Mouse (Mus musculus): ENCODE data around the gene Rsbn1l. TPM values are rescaled to one million over a fixed set of nuclear protein-coding genes. Genes with fewer than 3 reads are reported as not detected.

Rsbn1l gene
- polyA plus RNA-seq, 1 experiment from 2014 or later, result 7.2 TPM

DNA sequence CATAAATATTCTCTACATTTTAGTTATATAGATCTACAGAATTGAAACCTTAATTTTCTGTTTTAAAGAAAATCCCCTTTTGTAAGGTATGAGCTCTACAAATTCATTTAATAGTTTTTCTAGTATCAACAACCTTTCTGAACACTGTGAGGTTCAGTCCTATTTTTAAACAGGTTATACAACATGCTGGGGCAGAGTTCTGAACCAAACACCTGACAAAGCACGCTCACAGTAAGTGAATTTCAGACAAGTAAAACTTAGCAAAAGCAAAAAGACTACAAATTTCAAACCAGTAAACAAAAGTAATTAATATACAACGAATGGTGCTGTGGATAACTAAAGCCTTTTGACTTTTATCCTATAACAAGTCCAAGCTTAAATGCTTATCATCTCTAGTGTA is 97.8 kb downstream of the Rsbn1l start:
- no peaks in the 10 kb centered on the region for H3K9me3 ChIP-seq (ENCODE audit: control insufficient read depth, low read length)
- 90% methylated on average over 2 of the region's 2 CpGs for WGBS
- no peak for ATAC-seq (replicated peaks; ENCODE audit: low FRiP score)
- no peaks in the 10 kb centered on the region for H3K27me3 ChIP-seq (ENCODE audit: control insufficient read depth, insufficient read depth, low read length)
- no peak overlapping the region for H3K9ac ChIP-seq (ENCODE audit: low read length)
- H3K4me1 ChIP-seq (replicated peaks; ENCODE audit: control insufficient read depth, insufficient read depth, low read length), result no peaks in the 10 kb centered on the region
- H3K4me2 ChIP-seq (ENCODE audit: low read depth, low read length, severe bottlenecking), result no peak overlapping the region
- no peak overlapping the region for H3K27ac ChIP-seq (ENCODE audit: low read depth, low read length)
- no peak for DNase-seq (ENCODE audit: low spot score)
- H3K4me3 ChIP-seq (ENCODE audit: low read depth, low read length), result no peak overlapping the region
- H3K36me3 ChIP-seq (ENCODE audit: control insufficient read depth, insufficient read depth, low read length), result no peaks in the 10 kb centered on the region

DNA sequence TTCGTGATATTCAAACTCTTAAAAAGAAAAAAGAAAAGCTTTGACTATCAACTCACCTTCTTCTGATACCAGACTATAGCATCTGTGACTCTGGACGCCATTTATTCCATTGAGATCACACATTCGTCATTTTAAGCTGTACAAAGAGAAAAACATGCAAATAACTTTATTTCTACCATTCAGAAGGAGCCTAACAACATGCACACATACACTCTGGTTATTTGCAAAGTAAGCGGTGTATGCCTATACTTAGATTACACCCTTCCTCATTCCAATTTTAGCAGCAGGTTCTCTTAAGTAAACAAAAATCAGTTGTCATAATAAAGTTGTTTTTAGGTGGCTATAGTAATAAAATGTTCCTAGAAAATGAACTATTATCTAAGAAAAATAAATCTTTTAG is 101.1 kb downstream of the Rsbn1l start:
- 90% methylated on average over 4 of the region's 4 CpGs for WGBS
- Histone ChIP-seq H3K9me3 (ENCODE audit: control insufficient read depth, low read length) (no peaks in the 10 kb centered on the region), H3K4me2 (ENCODE audit: low read depth, low read length, severe bottlenecking) (no peak overlapping the region), H3K27me3 (ENCODE audit: control insufficient read depth, insufficient read depth, low read length) (no peaks in the 10 kb centered on the region), H3K36me3 (ENCODE audit: control insufficient read depth, insufficient read depth, low read length) (no peaks in the 10 kb centered on the region), H3K4me3 (ENCODE audit: low read depth, low read length) (no peak overlapping the region), H3K9ac (ENCODE audit: low read length) (no peak overlapping the region), H3K27ac (ENCODE audit: low read depth, low read length) (no peak overlapping the region), H3K4me1 (replicated peaks; ENCODE audit: control insufficient read depth, insufficient read depth, low read length) (no peaks in the 10 kb centered on the region)
- ATAC-seq (replicated peaks; ENCODE audit: low FRiP score), result no peak
- DNase-seq (ENCODE audit: low spot score), result no peak

DNA sequence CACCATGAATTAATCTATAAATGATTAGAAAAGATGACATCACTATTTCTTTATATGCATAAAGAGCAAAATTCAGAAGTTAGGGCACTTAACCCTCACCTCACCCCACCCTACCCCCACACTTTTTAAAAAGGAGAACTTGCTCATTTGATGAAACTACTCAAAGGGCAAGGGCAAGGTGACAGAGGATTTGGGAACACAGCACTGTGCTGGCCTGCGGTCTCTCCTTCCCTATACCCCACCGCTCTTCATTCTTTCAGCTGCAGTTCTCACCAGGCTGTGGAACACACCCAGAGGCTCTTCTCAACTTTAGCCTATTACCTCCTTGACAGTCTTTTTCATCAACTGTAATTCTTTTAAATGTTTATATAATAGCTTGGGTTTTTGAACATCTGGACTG is 109.2 kb downstream of the Rsbn1l start:
- DNase-seq (ENCODE audit: low spot score), result no peak
- Histone ChIP-seq H3K4me2 (ENCODE audit: low read depth, low read length, severe bottlenecking) (no peak overlapping the region), H3K27me3 (ENCODE audit: control insufficient read depth, insufficient read depth, low read length) (no peaks in the 10 kb centered on the region), H3K4me1 (replicated peaks; ENCODE audit: control insufficient read depth, insufficient read depth, low read length) (no peaks in the 10 kb centered on the region), H3K4me3 (ENCODE audit: low read depth, low read length) (no peak overlapping the region), H3K27ac (ENCODE audit: low read depth, low read length) (no peak overlapping the region), H3K9ac (ENCODE audit: low read length) (no peak overlapping the region), H3K36me3 (ENCODE audit: control insufficient read depth, insufficient read depth, low read length) (no peaks in the 10 kb centered on the region), H3K9me3 (ENCODE audit: control insufficient read depth, low read length) (no peaks in the 10 kb centered on the region)
- WGBS, result 98% methylated on average over 2 of the region's 2 CpGs
- no peak for ATAC-seq (replicated peaks; ENCODE audit: low FRiP score)

DNA sequence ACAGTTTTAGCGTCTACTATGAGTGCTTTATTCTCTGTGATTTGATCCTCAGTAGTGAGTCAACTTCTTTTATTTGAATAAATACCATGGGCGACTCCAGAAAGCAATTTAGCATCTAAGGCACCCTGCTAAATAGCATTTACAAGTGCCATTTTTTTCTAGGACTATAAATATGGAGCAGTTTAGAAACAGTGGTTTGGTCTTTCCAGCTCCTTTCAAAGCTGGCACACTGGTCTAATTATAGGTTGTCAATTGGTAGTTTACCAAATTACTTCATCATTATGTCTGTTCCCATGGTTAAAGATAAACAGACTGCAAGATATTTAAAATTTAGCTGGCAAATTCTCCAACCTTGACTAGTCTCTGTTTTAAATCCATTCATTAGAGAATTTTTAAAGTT is 112.4 kb downstream of the Rsbn1l start:
- DNase-seq (ENCODE audit: low spot score), result no peak
- H3K27ac ChIP-seq (ENCODE audit: low read depth, low read length), result no peak overlapping the region
- H3K4me2 ChIP-seq (ENCODE audit: low read depth, low read length, severe bottlenecking), result no peak overlapping the region
- ATAC-seq (replicated peaks; ENCODE audit: low FRiP score), result no peak
- H3K4me1 ChIP-seq (replicated peaks; ENCODE audit: control insufficient read depth, insufficient read depth, low read length), result no peaks in the 10 kb centered on the region
- no peaks in the 10 kb centered on the region for H3K36me3 ChIP-seq (ENCODE audit: control insufficient read depth, insufficient read depth, low read length)
- no peaks in the 10 kb centered on the region for H3K9me3 ChIP-seq (ENCODE audit: control insufficient read depth, low read length)
- H3K9ac ChIP-seq (ENCODE audit: low read length), result no peak overlapping the region
- WGBS, result 64% methylated on average over 2 of the region's 2 CpGs
- H3K27me3 ChIP-seq (ENCODE audit: control insufficient read depth, insufficient read depth, low read length), result no peaks in the 10 kb centered on the region
- H3K4me3 ChIP-seq (ENCODE audit: low read depth, low read length), result no peak overlapping the region

DNA sequence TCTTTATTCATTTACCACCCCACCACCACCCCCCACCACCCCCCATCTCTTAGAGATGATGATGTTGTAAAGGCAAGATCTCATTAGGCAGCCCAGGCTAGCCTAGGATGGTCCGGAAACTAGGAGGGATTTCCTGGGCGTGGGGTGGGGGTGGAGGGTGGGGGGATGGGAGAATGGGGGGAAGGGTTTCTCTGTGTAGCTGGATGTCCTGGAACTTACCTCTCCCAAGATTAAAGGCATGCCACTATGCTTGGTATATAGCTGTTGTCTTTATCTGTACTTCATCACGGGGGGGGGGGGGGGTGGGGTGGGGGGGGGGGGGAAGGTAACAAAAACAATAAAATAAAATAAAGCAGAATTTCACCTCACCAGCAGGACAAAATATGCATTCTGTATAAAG is 112.8 kb downstream of the Rsbn1l start:
- Histone ChIP-seq H3K36me3 (ENCODE audit: control insufficient read depth, insufficient read depth, low read length) (no peaks in the 10 kb centered on the region), H3K4me3 (ENCODE audit: low read depth, low read length) (no peak overlapping the region), H3K27ac (ENCODE audit: low read depth, low read length) (no peak overlapping the region), H3K4me2 (ENCODE audit: low read depth, low read length, severe bottlenecking) (no peak overlapping the region), H3K9me3 (ENCODE audit: control insufficient read depth, low read length) (no peaks in the 10 kb centered on the region), H3K9ac (ENCODE audit: low read length) (no peak overlapping the region), H3K4me1 (replicated peaks; ENCODE audit: control insufficient read depth, insufficient read depth, low read length) (no peaks in the 10 kb centered on the region), H3K27me3 (ENCODE audit: control insufficient read depth, insufficient read depth, low read length) (no peaks in the 10 kb centered on the region)
- DNase-seq (ENCODE audit: low spot score) (no peak), ATAC-seq (replicated peaks; ENCODE audit: low FRiP score) (peak; percentile 27; the same call in 1 of the 2 replicates)
- WGBS, result 66% methylated on average over 2 of the region's 3 CpGs

Other genes with a start within 250 kb of the Rsbn1l start
- gene Phtf2, start 74.3 kb downstream of the Rsbn1l start, polyA plus RNA-seq (2014; fragmentation: Nextera tagmentation; extraction: Ambion mirVana), result 25.2 and 25.5 TPM in 2 replicates
- gene Tmem60, start 74.2 kb downstream of the Rsbn1l start, polyA plus RNA-seq (2014; fragmentation: Nextera tagmentation; extraction: Ambion mirVana), result 53.7 and 57.7 TPM in 2 replicates
- 24.8 and 26.1 TPM in 2 replicates for gene Ptpn12, start 99.5 kb upstream of the Rsbn1l start, polyA plus RNA-seq (2014; fragmentation: Nextera tagmentation; extraction: Ambion mirVana)
- gene Gsap, start 229.9 kb upstream of the Rsbn1l start, polyA plus RNA-seq (2014; fragmentation: Nextera tagmentation; extraction: Ambion mirVana), result 1.5 and 1.6 TPM in 2 replicates